Mouse (Mus musculus) limb, embryonic 10.5 days (tissue): ENCODE results near the gene St8sia6. TPM values are rescaled to one million over a fixed set of nuclear protein-coding genes. Genes with fewer than 3 reads are reported as not detected.
"Not testable (repeated sequence)": the region's sequence is repeated elsewhere in the genome, so short reads cannot be mapped to it uniquely, and the experiment has no call there.

ENCODE experiments used
- DNase-seq: peaks from one replicate; pipeline ENCODE4 v3.0.0-alpha.2; 2017; ENCODE audit warnings: low spot score
- H3K27ac ChIP-seq: fragments of 300-500 bp; sonication (generic); 2 replicates; pipeline ENCODE4 v1.5.1; 2016; ENCODE audit warnings: mild to moderate bottlenecking
- H3K27me3 ChIP-seq: fragments of 300-500 bp; sonication (generic); 2 replicates; pipeline ENCODE4 v1.6.1; 2016; ENCODE audit warnings: low read depth, mild to moderate bottlenecking; ENCODE audit not compliant: poor library complexity, severe bottlenecking
- H3K36me3 ChIP-seq: fragments of 300-500 bp; sonication (generic); 2 replicates; pipeline ENCODE4 v1.6.1; 2016; ENCODE audit warnings: mild to moderate bottlenecking, moderate library complexity
- H3K4me1 ChIP-seq: fragments of 300-500 bp; sonication (generic); 2 replicates; pipeline ENCODE4 v1.6.1; 2016
- H3K4me3 ChIP-seq: fragments of 300-500 bp; sonication (generic); 2 replicates; pipeline ENCODE4 v1.5.1; 2016; ENCODE audit warnings: mild to moderate bottlenecking, moderate library complexity
- H3K9me3 ChIP-seq: fragments of 300-500 bp; sonication (generic); replicated peaks from 2 replicates; pipeline ENCODE4 v1.6.1; 2016; ENCODE audit warnings: mild to moderate bottlenecking
- WGBS: fragments of 180-500 bp; shearing (Covaris S2); methylation state at CpG from one replicate; pipeline ENCODE4 v1.1.7; 2016; 5-methylcytosine and 5-hydroxymethylcytosine counted together
- polyA plus RNA-seq: library from polyadenylated mRNA; unstranded; fragments of >200 nt; fragmentation: Nextera tagmentation; extraction: Ambion mirVana; gene quantifications from 2 replicates; pipeline ENCODE4 v1.2.1, GENCODE M21; 2016

The St8sia6 gene
- polyA plus RNA-seq, 1 experiment from 2014 or later: 1.7 TPM

DNA sequence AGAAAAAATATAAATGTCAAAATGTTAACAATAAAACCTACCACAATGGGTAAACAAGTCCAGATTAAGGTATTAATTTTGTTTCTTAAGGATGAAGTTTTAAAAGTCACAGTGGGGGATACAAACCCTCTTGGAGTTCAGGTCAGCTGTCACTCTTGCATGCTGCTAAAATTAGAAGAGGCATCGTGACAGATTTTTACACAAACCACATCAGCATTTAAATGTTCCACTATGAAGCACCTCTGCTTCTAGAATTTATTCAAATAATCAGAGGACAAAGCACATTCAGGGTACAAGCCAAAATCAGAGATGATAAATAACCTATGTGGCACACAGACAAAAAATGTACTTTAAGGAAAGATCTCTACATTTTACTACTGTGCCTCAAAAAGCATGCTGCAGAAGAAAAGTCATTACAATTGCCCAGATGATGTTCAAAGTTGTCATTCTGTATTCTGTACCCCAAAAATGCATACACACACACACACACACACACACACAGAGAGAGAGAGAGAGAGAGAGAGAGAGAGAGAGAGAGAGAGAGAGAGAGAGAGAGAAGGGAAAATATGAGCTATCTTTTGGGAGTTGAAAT is 7.2 kb downstream of the St8sia6 start:
- Histone ChIP-seq H3K27ac (no peak overlapping the region), H3K27me3 (peaks cover 8% of the 10 kb centered on the region), H3K36me3 (no peaks in the 10 kb centered on the region), H3K4me3 (no peak overlapping the region), H3K4me1 (no peaks in the 10 kb centered on the region), H3K9me3 (no peaks in the 10 kb centered on the region)
- WGBS: 83% methylated on average over 1 of the region's 1 CpGs
- DNase-seq: no peak

DNA sequence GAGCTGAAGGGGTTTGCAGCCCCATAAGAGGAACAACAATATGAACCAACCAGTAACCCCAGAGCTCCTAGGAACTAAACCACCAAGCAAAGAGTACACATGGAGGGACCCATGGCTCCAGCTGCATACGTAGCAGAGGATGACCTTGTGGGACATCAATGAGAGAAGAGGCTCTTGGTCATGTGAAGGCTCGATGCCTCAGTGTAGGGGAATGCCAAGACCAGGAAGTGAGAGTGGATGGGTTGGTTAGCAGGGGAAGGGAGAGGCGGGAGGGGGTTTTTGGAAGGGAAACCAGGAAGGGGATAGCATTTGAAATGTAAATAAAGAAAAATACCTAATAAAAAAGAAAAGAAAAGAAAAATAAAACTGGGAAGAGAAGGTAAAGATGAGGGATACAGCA is 7.9 kb downstream of the St8sia6 start:
- not testable (repeated sequence) for H3K36me3 ChIP-seq, H3K4me1 ChIP-seq, H3K27me3 ChIP-seq, H3K4me3 ChIP-seq, H3K9me3 ChIP-seq, H3K27ac ChIP-seq, DNase-seq
- WGBS: 68% methylated on average over 3 of the region's 3 CpGs

DNA sequence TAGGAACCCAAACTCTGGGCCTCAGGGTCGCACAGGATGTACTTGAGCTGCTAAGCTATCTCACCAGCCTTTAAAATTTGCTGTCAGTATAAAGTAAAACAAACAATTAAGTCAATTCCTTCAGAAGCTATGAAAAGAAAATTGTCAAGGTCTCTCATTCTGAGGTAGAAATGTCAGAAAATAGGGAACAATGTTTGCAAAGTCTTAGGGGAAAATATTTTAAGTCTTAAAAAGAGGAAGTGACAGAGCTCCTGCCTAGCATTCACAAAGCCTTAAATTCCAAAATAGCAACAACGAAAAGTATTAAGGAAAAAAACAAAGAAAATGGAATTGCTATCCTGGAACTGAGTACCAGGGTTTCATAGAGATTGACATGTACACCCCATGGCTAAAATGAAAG is 8.6 kb downstream of the St8sia6 start:
- DNase-seq: no peak
- WGBS: 81% methylated on average over 2 of the region's 2 CpGs
- Histone ChIP-seq H3K27me3 (0 out of 2 replicates have a peak, but pooled peaks cover 3% of the 10 kb centered on the region), H3K36me3 (no peaks in the 10 kb centered on the region), H3K4me3 (no peak overlapping the region), H3K9me3 (no peaks in the 10 kb centered on the region), H3K4me1 (no peaks in the 10 kb centered on the region), H3K27ac (no peak overlapping the region)

DNA sequence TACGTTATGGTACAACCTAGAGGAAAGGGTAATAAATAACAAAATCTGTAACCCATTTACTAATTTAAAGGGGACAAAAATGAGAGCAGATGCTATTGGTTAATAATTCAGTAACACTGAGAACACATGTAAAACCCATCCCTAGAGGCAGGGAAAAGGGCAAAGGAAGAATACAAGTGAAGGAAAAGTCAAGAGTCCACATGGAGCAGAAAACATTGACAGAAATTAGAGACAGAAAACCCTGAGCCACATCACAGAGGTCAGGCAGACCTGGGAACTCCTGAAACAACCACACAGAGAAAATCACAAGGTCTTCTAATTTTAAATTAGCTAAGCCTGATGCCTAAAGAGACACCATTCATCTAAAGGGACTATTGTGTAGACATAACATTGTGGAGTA is 9.4 kb downstream of the St8sia6 start:
- H3K27ac ChIP-seq: no peak overlapping the region
- H3K9me3 ChIP-seq: no peaks in the 10 kb centered on the region
- H3K4me3 ChIP-seq: no peak overlapping the region
- 63% methylated on average over 1 of the region's 1 CpGs for WGBS
- H3K4me1 ChIP-seq: no peaks in the 10 kb centered on the region
- H3K27me3 ChIP-seq: no peaks in the 10 kb centered on the region
- no peaks in the 10 kb centered on the region for H3K36me3 ChIP-seq
- DNase-seq: no peak

DNA sequence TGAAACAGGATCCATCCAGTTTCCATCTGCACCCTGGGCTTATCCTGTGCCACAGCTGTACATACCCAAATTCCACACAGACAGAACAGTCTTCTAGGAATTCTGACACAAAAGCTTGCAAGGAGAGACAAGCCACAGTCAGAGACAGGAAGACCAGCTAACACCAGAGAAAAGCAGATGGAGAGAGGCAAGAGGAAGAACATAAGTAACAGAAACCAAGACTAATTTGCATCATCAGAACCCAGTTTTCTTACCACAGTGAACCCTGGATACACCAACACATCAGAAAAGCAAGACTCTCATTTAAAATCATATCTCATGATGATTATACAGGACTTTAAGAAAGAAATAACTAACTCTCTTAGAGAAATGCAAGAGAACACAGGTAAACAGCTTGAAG is 16.8 kb downstream of the St8sia6 start:
- no peaks in the 10 kb centered on the region for H3K4me1 ChIP-seq
- no peak overlapping the region for H3K27ac ChIP-seq
- no peak overlapping the region for H3K4me3 ChIP-seq
- no peaks in the 10 kb centered on the region for H3K36me3 ChIP-seq
- no peaks in the 10 kb centered on the region for H3K9me3 ChIP-seq
- no peak for DNase-seq
- H3K27me3 ChIP-seq: no peaks in the 10 kb centered on the region

DNA sequence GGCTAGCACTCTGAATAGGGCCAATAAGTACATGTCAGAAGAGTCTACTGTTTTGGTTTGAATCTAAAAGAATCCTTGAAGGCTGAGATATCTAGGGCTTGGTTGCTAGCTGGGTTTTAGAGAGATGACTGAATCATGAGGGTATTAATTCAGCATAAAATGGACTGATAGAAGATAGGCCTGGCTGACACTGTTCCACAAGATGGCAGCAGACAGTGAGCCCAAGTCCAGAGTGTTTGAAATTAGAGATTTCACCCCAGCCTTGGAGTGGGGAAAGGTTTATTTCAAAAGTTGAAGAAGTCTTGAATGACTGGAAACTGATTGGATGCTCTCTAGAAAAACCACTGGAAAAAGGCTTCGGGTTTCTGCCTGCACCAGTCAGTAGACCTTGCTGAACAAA is 17.4 kb downstream of the St8sia6 start:
- WGBS: 71% methylated on average over 1 of the region's 1 CpGs
- no peaks in the 10 kb centered on the region for H3K27me3 ChIP-seq
- DNase-seq: no peak

DNA sequence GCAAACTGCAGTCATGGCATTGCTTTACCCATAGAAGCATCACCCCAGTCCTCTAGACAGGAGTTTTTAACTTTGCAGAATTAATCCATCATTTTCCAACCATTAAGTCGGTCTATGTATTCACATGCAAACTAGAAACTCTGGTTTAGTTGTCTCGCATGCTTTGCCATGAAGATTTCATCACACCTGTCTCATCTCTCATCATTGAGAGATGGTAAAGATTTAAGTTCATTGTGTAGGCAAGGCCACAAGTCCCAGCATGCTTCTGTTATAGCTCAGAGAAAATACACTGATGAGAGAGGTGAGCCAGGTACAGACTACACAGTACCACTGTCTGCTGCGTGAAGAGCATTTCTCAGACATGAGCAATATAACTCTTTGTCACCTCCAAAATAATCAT is 18.8 kb downstream of the St8sia6 start:
- Histone ChIP-seq H3K36me3 (no peaks in the 10 kb centered on the region), H3K27me3 (no peaks in the 10 kb centered on the region), H3K9me3 (no peaks in the 10 kb centered on the region), H3K4me1 (no peaks in the 10 kb centered on the region), H3K4me3 (no peak overlapping the region), H3K27ac (no peak overlapping the region)
- no peak for DNase-seq
- 85% methylated on average over 3 of the region's 3 CpGs for WGBS

More for the DNA sequence above, 17.4 kb downstream of the St8sia6 start:
- no peaks in the 10 kb centered on the region for H3K4me1 ChIP-seq
- no peaks in the 10 kb centered on the region for H3K36me3 ChIP-seq
- no peak overlapping the region for H3K27ac ChIP-seq
- H3K4me3 ChIP-seq: no peak overlapping the region
- H3K9me3 ChIP-seq: no peaks in the 10 kb centered on the region

DNA sequence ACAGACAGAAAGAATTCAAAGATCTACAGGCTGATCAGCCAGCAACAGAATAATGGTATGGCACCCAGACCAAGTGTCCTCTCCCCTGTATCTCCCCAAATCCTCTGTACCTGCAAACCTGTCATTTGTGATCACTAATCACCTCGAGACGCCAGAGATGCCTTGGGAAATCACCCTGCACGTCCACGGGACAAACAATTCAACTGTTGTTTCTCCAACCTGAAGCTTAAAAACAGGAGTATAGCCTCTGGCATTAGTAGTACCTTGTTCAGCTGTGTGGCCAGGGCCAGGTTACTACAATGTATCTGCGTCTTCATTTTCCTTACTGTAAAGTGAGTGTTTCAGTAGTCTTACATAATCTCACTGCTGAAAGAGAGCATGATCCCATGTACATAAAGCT is 25.3 kb downstream of the St8sia6 start:
- WGBS: 76% methylated on average over 5 of the region's 5 CpGs

DNA sequence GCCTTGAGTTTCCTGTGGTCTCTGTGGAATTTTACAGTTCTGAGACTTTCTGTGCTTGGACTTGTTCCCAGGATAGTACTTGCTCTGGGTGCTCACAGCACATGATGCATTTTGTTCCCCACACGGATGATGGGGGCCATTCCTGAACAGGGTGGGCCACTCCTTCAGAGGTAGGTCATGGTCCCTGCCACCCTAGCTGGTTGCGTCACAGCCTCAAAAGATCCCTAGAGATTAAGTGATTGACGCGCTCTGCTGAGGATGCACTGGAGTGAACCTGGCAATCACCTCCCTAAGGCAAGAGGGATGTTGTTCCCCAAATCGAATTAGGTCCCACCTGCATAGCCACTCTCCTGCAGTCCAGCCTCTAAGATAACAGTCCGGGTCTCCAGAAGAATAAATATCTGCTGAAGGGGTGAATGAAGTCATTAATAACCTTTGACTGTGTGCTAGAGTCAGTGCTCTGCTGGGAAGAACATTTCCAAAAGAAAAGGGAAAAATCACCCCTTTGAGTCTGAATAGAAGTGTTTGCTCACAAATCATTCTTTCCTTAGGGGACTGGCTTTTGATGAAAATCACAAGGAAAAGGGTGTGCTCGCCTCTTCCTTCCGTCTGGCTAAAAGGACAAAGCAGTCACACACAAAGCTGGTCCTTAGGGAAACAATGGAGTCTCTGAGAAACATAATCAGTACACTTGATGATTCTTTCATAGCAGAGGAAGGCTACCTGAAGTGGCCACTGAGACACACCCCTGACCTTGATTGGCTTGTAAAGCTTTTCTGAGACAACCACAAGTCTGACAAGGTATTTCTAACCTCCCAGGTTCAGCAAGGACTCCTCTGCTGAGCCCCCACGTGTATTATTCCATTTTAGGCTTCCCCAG is 26.1 kb downstream of the St8sia6 start:
- Histone ChIP-seq H3K9me3 (no peaks in the 10 kb centered on the region), H3K4me1 (no peaks in the 10 kb centered on the region), H3K4me3 (no peak overlapping the region), H3K27ac (no peak overlapping the region), H3K36me3 (no peaks in the 10 kb centered on the region), H3K27me3 (no peaks in the 10 kb centered on the region)
- no peak for DNase-seq
- WGBS: 76% methylated on average over 9 of the region's 9 CpGs

More for the DNA sequence above, 25.3 kb downstream of the St8sia6 start:
- no peak for DNase-seq
- no peaks in the 10 kb centered on the region for H3K9me3 ChIP-seq
- H3K36me3 ChIP-seq: no peaks in the 10 kb centered on the region
- H3K27me3 ChIP-seq: no peaks in the 10 kb centered on the region
- no peak overlapping the region for H3K4me3 ChIP-seq
- H3K4me1 ChIP-seq: no peaks in the 10 kb centered on the region
- no peak overlapping the region for H3K27ac ChIP-seq

DNA sequence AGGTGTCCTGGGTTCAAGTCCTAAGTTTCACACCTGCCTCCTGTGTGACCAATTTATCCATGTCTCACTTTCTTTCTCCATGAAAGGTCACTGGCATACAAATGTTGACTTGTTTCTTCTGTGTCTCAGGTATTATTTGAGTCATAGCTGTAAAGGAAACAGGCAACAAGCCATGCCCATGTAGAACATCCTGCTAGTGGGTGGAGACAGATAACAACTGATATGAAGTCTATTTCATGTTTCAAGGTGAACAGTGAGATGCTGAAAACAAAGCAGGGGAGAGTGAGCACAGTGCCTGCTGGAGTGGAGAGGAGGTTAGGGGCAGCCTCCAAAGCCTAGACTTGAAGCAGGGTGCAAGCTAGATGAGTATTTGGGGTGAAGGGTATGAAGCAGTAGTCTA is 33.5 kb downstream of the St8sia6 start:
- H3K4me3 ChIP-seq: no peak overlapping the region
- H3K27ac ChIP-seq: no peak overlapping the region
- H3K4me1 ChIP-seq: no peaks in the 10 kb centered on the region
- no peak for DNase-seq
- no peaks in the 10 kb centered on the region for H3K27me3 ChIP-seq
- H3K36me3 ChIP-seq: no peaks in the 10 kb centered on the region
- H3K9me3 ChIP-seq: no peaks in the 10 kb centered on the region

DNA sequence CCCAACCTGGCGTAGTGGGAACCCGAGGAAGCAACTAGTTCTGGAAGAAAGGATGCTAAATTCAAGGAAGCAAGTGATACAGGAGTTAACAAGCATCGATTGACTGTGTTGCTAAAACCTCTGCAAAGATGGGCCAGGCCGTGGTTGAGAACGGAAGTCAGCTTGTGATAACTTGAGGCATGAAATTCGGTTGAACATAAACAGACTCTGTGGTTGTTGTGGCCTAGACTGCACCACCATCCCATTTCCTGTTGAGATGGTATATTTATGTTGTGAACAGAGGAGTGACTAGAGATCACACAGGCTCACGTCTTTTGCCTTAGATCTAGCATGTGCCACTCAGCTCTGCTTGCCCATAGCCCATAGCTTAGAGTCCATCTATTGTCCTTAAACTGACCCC is 36.5 kb downstream of the St8sia6 start:
- H3K4me3 ChIP-seq: no peak overlapping the region
- H3K36me3 ChIP-seq: no peaks in the 10 kb centered on the region
- H3K27ac ChIP-seq: no peak overlapping the region
- no peak for DNase-seq
- 88% methylated on average over 7 of the region's 7 CpGs for WGBS
- no peaks in the 10 kb centered on the region for H3K27me3 ChIP-seq
- no peaks in the 10 kb centered on the region for H3K9me3 ChIP-seq
- H3K4me1 ChIP-seq: no peaks in the 10 kb centered on the region

DNA sequence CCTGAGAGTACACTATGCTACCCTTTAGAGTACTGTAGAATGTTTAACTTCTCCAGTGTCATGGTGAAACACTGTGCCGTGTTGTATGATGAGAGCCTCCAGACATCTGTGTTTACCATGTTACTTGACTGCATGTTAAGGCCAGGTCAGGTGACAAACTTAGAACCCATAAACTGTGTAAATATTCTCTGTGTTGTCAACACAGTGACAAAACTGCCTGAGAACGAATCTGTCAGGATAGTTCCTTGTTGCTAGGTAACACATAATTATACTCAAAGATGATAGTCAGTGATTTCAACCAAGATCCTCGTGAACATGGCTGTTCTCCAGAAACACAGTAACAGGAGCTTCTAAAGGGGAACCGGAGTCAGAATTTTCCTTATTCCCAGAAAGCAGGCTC is 38.1 kb downstream of the St8sia6 start:
- no peaks in the 10 kb centered on the region for H3K4me1 ChIP-seq
- WGBS: 88% methylated on average over 4 of the region's 4 CpGs
- no peaks in the 10 kb centered on the region for H3K9me3 ChIP-seq
- no peak overlapping the region for H3K27ac ChIP-seq
- no peak for DNase-seq
- H3K27me3 ChIP-seq: no peaks in the 10 kb centered on the region
- no peaks in the 10 kb centered on the region for H3K36me3 ChIP-seq
- H3K4me3 ChIP-seq: no peak overlapping the region

DNA sequence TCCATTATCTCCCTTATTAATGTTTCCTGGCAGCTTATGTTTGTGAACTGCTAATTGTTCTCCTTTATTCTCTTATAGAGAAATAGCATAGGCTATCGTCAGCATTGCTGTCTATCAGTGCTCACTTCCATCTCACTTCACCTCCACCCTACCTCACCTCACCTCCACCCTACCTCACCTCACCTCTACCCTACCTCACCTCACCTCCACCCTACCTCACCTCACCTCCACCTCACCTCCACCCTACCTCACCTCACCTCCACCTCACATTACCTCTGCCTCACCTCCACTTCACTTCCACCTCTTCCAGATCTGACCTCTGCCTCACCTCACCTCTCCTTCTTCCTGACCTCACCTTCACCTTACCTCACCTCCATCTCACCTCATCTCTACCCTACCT is 42.2 kb downstream of the St8sia6 start:
- 91% methylated on average over 1 of the region's 1 CpGs for WGBS
- DNase-seq: no peak
- no peaks in the 10 kb centered on the region for H3K27me3 ChIP-seq
- no peaks in the 10 kb centered on the region for H3K4me1 ChIP-seq
- no peak overlapping the region for H3K4me3 ChIP-seq
- H3K9me3 ChIP-seq: no peaks in the 10 kb centered on the region
- H3K27ac ChIP-seq: no peak overlapping the region
- no peaks in the 10 kb centered on the region for H3K36me3 ChIP-seq
